In the genomic region with DNA sequence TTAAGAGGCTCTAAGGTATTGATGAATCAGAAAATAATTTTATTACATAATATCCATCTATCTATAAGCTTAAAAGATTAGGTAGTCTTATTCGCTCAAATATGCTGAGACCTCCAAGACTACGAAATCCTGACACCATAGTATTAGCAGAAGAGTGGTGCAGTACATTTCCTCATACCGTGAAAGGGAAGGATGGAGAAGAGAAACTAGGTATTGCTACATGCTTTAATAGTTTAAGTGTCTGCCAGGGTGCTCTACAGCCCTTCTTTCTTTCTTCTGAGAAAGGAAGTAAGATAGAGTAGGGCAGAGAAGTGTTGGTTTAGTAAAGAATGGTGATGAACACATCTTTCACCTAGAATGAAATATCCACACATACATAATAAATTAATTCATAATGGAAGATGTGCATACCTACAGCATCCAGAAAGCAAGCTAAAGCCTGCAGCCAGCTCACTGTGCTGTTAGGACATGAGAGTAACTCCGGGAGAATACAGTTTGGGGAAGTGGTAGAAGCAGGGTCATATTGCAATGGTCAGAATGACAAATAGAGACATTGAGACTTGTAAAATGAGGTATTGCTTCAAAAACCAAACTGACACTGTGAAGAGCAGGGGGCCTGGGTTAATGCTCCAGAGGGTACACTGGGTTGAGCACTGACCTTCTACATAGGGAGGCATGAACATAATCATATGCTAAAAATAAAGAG, we compare ENCODE assay signal across 19 mouse cellular contexts.
"Had no signal": no experiment of that assay in that cellular context is flagged by ENCODE, and none has a peak within 500 bp of the region (broad histone marks: within the 10 kb centered on the region; RNA-seq: fewer than 3 reads in every experiment).

No protein-coding gene starts in this region.

- H3K36me3 ChIP-seq: liver, embryonic 15.5 days; lung, embryonic 15.5 days; midbrain, embryonic 12.5 days; stomach, embryonic 15.5 days had no signal

- ATAC-seq: inflammation-experienced regulatory T-cells, adult 6 months; intestine, postnatal 0 days; midbrain, embryonic 16.5 days had no signal

- H3K27ac ChIP-seq: kidney, postnatal 0 days; limb, embryonic 13.5 days; liver, embryonic 15.5 days; lung, embryonic 15.5 days; midbrain, embryonic 12.5 days; neural tube, embryonic 12.5 days; stomach, embryonic 15.5 days had no signal

- H3K4me2 ChIP-seq: limb, embryonic 13.5 days; liver, embryonic 11.5 days; liver, embryonic 15.5 days; lung, embryonic 15.5 days; midbrain, embryonic 12.5 days; neural tube, embryonic 12.5 days; stomach, embryonic 15.5 days had no signal

- H3K9me3 ChIP-seq: limb, embryonic 13.5 days; liver, embryonic 15.5 days; lung, embryonic 15.5 days; midbrain, embryonic 12.5 days; neural tube, embryonic 12.5 days; stomach, embryonic 15.5 days had no signal

- DNase-seq: kidney, adult 8-10 months; kidney, postnatal 36 days; layer of hippocampus, adult 9-11 months; left cerebral cortex, postnatal 4 days; lung, postnatal 4 days; right cerebral cortex, postnatal 14 days; thymus, adult 2 months; thymus, postnatal 25 days had no signal

- H3K4me1 ChIP-seq: liver, embryonic 15.5 days; lung, embryonic 15.5 days; stomach, embryonic 15.5 days had no signal

- H3K9ac ChIP-seq: limb, embryonic 13.5 days; liver, embryonic 15.5 days; lung, embryonic 15.5 days; midbrain, embryonic 12.5 days; neural tube, embryonic 12.5 days; stomach, embryonic 15.5 days had no signal

- H3K27me3 ChIP-seq: limb, embryonic 13.5 days; liver, embryonic 15.5 days; lung, embryonic 15.5 days; midbrain, embryonic 12.5 days; neural tube, embryonic 12.5 days; stomach, embryonic 15.5 days had no signal

- H3K4me3 ChIP-seq: limb, embryonic 13.5 days; liver, embryonic 15.5 days; lung, embryonic 15.5 days; midbrain, embryonic 12.5 days; neural tube, embryonic 12.5 days; stomach, embryonic 15.5 days had no signal
